Mouse (Mus musculus): Measurements from ENCODE around the gene Ppp6r3. TPM values are rescaled to one million over a fixed set of nuclear protein-coding genes. Genes with fewer than 3 reads are reported as not detected.

Gene Ppp6r3
- polyA plus RNA-seq, 1 experiment from 2014 or later = 44.9 TPM

DNA sequence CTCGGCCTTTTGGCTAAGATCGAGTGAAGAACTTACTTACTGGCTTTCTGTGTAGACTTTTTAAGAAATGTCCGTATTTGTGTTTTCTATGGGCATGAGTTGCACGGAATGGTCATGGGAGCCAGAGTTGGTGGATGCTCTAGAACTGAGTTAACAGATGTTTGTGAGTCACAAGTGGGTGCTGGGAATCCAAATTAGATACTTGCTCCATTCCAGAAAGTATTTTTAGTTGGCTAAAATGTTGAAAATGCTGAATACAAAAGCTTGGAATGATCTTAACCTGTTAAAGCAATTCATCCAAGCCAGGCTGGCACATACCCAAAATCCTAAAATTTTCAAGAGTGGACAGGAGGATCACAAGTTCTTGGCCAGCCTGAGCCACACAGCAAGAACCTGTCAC lies 48.0 kb downstream of the Ppp6r3 start:
- H3K27ac ChIP-seq = no peak overlapping the region

DNA sequence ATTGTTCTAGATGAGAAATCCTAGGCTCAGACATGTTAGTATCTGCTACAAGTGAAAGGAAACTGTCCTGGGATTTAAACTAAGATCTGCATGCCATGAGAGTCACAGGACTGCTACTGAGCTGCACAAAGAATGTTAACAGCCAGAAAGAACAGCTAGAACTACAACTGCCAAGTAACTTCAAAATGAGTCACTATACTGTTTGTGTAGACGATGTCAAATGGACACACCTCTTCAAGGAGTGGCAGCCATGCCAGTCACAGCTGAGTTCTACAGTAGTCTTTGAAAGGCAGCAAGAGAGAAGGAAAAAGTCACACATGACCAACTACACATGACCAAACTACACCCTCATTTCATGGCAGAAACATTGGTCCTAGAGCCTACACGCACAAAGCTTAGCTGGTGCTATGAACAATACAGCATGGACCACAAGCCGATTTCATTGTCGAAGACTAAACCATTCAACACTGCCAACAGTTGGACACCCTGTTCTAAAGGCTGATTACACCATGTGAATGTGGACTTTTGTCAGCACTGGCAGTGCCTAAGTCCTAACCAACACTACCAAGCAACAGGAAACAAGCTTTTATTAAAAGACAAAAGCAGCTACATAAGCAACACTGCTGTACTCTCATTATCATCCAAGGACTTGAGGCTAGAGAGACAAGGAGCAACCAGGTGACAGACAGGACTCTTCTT lies 55.9 kb downstream of the Ppp6r3 start:
- WGBS (ENCODE audit: missing documents) = 98% methylated on average over 4 of the region's 4 CpGs
- no peak overlapping the region for H3K4me3 ChIP-seq (ENCODE audit: inconsistent target)
- H3K36me3 ChIP-seq (ENCODE audit: inconsistent target) = peaks cover 41% of the 10 kb centered on the region
- H3K27ac ChIP-seq = no peak overlapping the region
- H3K79me2 ChIP-seq (ENCODE audit: inconsistent target) = peaks cover 8% of the 10 kb centered on the region; the same call in 1 of the 2 replicates

More for the DNA sequence above, 48.0 kb downstream of the Ppp6r3 start:
- 96% methylated on average over 4 of the region's 4 CpGs for WGBS (ENCODE audit: missing documents)
- H3K79me2 ChIP-seq (ENCODE audit: inconsistent target) = peaks cover 63% of the 10 kb centered on the region
- peaks cover 16% of the 10 kb centered on the region for H3K36me3 ChIP-seq (ENCODE audit: inconsistent target)
- no peak overlapping the region for H3K4me3 ChIP-seq (ENCODE audit: inconsistent target)

DNA sequence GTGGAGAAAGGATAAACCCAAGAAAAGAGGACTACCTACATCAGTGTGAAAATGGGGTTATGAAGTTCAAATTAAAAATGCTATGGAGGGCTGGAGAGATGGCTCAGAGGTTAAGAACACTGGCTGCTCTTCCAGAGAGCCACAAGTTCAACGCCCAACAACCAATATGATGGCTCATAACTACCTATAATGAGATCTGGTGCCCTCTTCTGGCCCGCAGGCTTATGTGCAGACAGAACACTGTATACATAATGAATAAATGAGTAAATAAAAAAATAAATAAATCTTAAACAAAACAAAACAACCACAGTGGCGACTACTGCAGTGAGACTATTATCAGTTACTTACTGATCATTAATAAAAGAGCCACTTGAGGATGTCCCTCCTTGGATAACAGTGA lies 78.3 kb downstream of the Ppp6r3 start:
- H3K27ac ChIP-seq = no peak overlapping the region
- H3K36me3 ChIP-seq (ENCODE audit: inconsistent target) = peaks cover 66% of the 10 kb centered on the region
- H3K4me3 ChIP-seq (ENCODE audit: inconsistent target) = no peak overlapping the region
- no peaks in the 10 kb centered on the region for H3K79me2 ChIP-seq (ENCODE audit: inconsistent target)
- WGBS (ENCODE audit: missing documents) = 94% methylated on average over 3 of the region's 3 CpGs

DNA sequence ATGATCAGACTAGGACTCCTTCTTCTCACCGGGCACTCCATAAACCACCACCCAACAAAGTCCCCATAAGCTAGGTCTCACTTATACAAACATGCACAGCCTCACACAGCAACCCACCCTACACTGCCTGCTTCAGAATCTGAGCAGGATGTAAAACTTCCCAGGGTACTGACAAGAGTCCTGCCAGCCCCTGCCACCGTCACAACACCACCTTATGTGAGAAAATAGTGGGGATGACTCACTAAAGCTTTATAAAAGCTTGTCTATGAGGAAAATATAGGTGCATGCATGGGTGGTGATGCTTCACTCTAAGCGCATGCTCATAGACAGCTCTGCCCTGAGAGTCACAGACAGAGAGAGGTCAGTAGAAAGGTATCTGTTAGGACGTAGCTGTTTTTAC lies 85.7 kb downstream of the Ppp6r3 start:
- 93% methylated on average over 4 of the region's 4 CpGs for WGBS (ENCODE audit: missing documents)
- H3K27ac ChIP-seq = no peak overlapping the region
- H3K79me2 ChIP-seq (ENCODE audit: inconsistent target) = no peaks in the 10 kb centered on the region
- H3K4me3 ChIP-seq (ENCODE audit: inconsistent target) = no peak overlapping the region
- H3K36me3 ChIP-seq (ENCODE audit: inconsistent target) = peaks cover 86% of the 10 kb centered on the region

DNA sequence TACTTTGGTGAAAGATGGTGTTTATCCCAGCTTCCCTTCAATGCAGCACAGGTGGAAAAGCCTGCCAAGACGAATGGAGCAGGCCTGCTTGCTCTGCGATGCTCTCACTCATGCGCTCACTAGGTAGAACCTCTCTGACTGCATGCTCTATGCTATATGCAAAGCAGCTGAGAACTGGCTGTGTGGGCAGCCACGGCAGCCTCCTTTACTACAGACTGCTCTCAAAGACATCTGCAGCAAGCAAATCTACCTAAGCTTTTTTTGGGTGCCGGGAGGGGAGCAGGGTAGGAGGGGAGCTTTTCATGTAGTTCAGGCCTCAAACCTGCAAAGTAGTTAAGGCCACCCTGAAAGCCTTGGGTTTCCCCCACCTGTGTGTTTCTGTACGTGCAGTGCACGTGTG lies 92.7 kb downstream of the Ppp6r3 start:
- H3K27ac ChIP-seq = no peak overlapping the region
- H3K79me2 ChIP-seq (ENCODE audit: inconsistent target) = no peaks in the 10 kb centered on the region
- peaks cover 82% of the 10 kb centered on the region for H3K36me3 ChIP-seq (ENCODE audit: inconsistent target)
- 93% methylated on average over 7 of the region's 7 CpGs for WGBS (ENCODE audit: missing documents)
- H3K4me3 ChIP-seq (ENCODE audit: inconsistent target) = no peak overlapping the region

DNA sequence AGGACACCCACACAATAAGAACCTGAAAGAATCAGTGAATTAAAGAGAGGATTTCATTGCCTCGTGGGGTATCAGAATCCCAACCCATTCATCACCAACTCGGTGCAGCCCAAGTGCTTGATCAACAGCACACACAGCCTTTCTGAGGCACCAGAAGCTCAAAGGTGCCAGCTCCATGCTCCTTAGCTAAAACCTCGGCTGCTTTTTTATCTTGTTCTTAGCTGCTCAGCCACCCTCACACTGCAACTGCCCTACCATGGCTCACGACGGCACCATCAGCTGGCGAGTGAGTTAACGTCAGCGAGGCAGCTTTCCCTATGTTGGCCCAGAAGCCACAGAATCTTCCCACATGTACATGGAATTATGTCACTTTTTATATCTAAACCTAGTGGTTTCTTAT lies 95.4 kb downstream of the Ppp6r3 start:
- H3K36me3 ChIP-seq (ENCODE audit: inconsistent target) = peaks cover 71% of the 10 kb centered on the region
- 89% methylated on average over 8 of the region's 8 CpGs for WGBS (ENCODE audit: missing documents)
- H3K4me3 ChIP-seq (ENCODE audit: inconsistent target) = no peak overlapping the region
- H3K79me2 ChIP-seq (ENCODE audit: inconsistent target) = no peaks in the 10 kb centered on the region
- no peak overlapping the region for H3K27ac ChIP-seq

DNA sequence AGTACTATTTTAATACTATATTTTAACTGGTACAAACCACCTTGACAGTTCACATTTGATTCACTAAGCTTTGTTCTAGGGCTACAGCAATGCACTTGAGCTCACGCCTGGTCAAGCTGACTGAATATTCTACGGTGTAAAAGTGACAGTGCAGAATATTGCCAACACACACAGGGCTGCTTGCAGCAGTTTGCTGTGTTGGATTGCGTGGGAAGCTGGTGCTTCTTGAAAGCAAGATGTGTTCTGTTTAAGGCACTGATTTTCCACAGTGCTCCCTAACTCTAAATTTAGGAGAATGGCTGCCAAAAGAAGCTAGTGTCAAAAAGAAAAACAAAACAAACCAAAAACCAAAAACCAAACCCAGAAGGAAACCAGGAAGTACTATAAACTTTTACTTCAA lies 98.6 kb downstream of the Ppp6r3 start:
- H3K79me2 ChIP-seq (ENCODE audit: inconsistent target) = no peaks in the 10 kb centered on the region
- H3K27ac ChIP-seq = no peak overlapping the region
- H3K36me3 ChIP-seq (ENCODE audit: inconsistent target) = peaks cover 48% of the 10 kb centered on the region
- WGBS (ENCODE audit: missing documents) = 85% methylated on average over 3 of the region's 3 CpGs
- no peak overlapping the region for H3K4me3 ChIP-seq (ENCODE audit: inconsistent target)

DNA sequence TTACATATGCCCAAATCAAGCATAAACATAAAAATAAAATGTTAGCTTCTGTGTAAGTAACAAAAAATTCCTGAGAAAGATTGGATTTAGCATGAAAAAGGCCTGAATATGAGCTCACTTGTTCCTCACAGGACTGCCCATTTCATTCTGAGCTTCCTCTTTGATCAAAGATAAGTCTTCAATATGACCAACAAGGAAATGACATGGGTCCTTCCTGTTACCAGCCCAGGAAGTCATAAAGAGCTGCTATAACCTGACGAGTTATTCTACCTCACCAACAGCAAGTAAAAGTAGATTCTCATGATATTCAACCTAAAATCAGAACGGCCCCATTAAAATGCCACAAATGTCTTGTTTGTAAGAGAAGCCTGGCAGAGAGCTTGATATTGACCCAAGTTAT lies 104.3 kb downstream of the Ppp6r3 start:
- no peak overlapping the region for H3K27ac ChIP-seq
- WGBS (ENCODE audit: missing documents) = 23% methylated on average over 2 of the region's 2 CpGs
- no peaks in the 10 kb centered on the region for H3K79me2 ChIP-seq (ENCODE audit: inconsistent target)
- H3K4me3 ChIP-seq (ENCODE audit: inconsistent target) = no peak overlapping the region
- peaks cover 47% of the 10 kb centered on the region for H3K36me3 ChIP-seq (ENCODE audit: inconsistent target)

DNA sequence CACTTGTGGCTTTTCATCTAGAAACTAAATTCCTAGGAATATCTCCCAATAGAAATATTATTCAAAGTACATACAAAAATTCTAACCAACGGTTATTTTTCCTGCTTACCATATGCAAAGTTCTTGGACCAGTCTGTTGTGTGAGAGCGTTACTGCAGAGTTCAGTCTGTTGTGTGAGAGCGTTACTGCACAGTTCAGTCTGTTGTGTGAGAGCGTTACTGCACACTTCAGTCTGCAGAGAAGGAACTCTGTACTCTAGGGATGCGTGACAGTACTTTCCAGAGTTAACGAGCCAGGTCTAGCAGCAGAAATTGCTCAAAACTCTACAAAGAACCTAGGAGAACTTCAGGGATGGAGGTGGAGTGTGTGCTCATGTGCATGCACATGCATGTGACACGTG lies 108.0 kb downstream of the Ppp6r3 start:
- H3K36me3 ChIP-seq (ENCODE audit: inconsistent target) = peaks cover 83% of the 10 kb centered on the region
- H3K79me2 ChIP-seq (ENCODE audit: inconsistent target) = no peaks in the 10 kb centered on the region
- WGBS (ENCODE audit: missing documents) = 95% methylated on average over 7 of the region's 7 CpGs

DNA sequence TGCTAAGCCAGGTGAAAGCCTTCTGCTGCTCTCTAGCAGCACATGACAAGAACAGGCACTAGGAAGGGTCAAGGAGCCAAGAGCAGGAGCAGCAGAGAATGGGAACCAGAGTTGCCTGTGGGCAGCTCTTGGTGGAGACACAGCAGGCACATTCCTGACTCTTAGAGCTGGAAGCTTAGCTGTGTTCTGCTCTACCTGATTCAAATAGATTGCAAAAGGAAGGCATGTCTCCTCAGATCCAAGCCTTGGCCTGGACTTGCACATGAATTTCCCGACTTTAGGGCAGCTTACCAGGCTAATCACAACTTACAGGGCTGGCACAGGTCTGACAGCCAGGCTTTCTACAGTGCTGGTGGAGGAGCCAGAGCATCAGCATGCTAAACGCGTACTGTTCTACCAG lies 115.6 kb downstream of the Ppp6r3 start:
- Histone ChIP-seq H3K79me2 (ENCODE audit: inconsistent target) (no peaks in the 10 kb centered on the region), H3K27ac (no peak overlapping the region), H3K4me3 (ENCODE audit: inconsistent target) (no peak overlapping the region), H3K36me3 (ENCODE audit: inconsistent target) (peaks cover 94% of the 10 kb centered on the region)
- 97% methylated on average over 3 of the region's 3 CpGs for WGBS (ENCODE audit: missing documents)

More for the DNA sequence above, 108.0 kb downstream of the Ppp6r3 start:
- H3K4me3 ChIP-seq (ENCODE audit: inconsistent target) = no peak overlapping the region
- no peak overlapping the region for H3K27ac ChIP-seq

DNA sequence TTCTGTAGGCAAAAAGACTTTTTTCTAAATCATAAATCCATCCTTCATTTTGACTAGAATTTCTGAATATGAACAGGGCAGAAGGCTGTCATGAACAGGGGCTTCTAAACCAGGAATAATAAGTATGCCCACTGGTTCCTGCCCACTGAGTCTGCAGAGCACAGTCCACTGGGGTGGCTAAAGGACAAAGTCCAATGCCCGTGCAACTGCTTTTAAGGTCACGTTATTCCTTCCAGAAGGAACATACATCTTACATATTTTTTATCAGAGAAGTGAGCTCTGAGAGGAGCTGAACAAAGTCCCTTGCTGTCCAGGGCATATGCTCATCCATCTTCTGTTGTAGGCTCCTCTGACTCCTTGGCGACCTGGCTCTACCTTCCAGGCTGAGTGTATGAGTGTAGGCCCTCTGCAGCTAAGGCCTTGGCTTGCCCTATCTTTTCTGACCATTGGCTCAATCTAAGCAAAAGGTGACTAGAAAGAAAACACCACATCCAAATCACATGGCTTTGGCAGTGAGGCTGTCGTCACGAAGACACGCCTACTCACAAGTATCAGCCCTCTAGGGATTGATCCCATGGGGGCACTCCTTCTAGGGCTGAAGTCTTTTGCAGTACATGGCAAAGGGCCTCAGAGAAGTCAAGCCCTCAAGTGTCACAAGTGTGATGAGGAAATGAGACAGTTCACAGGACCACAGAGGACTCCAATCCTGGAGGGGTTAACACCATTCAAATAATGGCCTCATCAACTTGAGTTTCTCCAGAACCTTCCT lies 117.0 kb downstream of the Ppp6r3 start:
- Histone ChIP-seq H3K27ac (no peak overlapping the region), H3K4me3 (ENCODE audit: inconsistent target) (no peak overlapping the region), H3K36me3 (ENCODE audit: inconsistent target) (peaks cover 82% of the 10 kb centered on the region), H3K79me2 (ENCODE audit: inconsistent target) (no peaks in the 10 kb centered on the region)
- 99% methylated on average over 6 of the region's 6 CpGs for WGBS (ENCODE audit: missing documents)

DNA sequence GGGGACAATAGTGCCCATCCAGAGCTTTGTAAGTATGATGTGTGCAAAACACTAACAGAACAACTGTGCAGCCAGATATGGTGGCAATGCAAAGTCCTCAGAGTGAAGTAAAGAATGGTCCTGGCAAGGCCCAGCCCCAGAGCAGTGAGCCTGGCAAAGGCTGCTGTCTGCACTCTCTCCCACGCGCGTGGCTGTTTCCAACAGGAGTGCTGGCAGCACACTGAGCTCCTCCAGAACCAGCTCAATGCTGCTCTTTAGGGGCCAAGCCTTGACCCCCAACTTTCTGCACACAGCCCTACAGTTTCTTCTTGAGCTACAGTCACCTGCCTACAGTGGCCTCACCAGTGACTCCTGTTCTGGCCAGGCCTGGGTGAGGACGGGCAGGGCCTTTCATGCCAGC lies 117.8 kb downstream of the Ppp6r3 start:
- Histone ChIP-seq H3K27ac (no peak overlapping the region), H3K4me3 (ENCODE audit: inconsistent target) (no peak overlapping the region), H3K36me3 (ENCODE audit: inconsistent target) (peaks cover 73% of the 10 kb centered on the region), H3K79me2 (ENCODE audit: inconsistent target) (no peaks in the 10 kb centered on the region)
- WGBS (ENCODE audit: missing documents) = 94% methylated on average over 4 of the region's 4 CpGs

DNA sequence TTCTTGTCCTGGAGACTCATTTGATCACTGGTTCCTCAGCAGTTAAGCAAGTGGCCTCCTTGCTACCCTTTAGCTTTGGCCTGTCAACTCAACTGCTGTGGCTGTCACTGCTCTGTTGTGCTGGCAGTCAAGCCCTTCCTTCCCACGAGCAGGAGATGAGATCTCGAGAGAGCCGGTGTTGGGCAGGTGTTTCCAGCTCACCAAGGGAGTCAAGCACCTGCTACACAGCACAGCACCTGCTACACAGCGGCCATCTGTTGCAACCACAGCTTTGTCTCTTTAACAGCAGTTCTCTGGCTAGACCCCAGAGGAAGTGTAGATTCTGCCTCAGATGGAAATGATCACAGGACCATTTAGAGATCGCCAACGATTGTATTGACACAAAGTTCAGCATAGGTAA lies 123.9 kb downstream of the Ppp6r3 start:
- 38% methylated on average over 6 of the region's 6 CpGs for WGBS (ENCODE audit: missing documents)
- no peak overlapping the region for H3K27ac ChIP-seq
- peaks cover 13% of the 10 kb centered on the region for H3K36me3 ChIP-seq (ENCODE audit: inconsistent target)
- no peaks in the 10 kb centered on the region for H3K79me2 ChIP-seq (ENCODE audit: inconsistent target)
- no peak overlapping the region for H3K4me3 ChIP-seq (ENCODE audit: inconsistent target)

DNA sequence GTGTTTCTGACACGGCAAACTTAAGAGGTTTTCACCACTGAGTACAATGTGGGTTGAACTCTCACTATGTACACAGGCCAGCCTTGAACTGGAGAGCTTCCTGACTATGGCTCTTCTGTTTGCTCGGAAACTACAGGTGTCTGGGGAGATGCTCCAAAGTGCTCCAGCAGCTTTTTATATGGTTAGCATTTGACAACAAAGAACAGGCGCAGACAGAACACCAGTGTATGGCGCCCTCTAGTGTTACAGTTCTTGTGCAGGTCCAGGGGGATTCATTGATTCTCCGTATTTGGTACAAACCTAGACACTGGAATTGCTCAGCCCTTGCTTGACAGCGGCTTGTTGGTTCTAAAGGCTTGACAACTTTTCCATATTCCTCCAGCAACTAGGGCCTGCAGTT lies 124.4 kb downstream of the Ppp6r3 start:
- H3K27ac ChIP-seq = no peak overlapping the region
- H3K36me3 ChIP-seq (ENCODE audit: inconsistent target) = peaks cover 9% of the 10 kb centered on the region; the same call in 1 of the 2 replicates

DNA sequence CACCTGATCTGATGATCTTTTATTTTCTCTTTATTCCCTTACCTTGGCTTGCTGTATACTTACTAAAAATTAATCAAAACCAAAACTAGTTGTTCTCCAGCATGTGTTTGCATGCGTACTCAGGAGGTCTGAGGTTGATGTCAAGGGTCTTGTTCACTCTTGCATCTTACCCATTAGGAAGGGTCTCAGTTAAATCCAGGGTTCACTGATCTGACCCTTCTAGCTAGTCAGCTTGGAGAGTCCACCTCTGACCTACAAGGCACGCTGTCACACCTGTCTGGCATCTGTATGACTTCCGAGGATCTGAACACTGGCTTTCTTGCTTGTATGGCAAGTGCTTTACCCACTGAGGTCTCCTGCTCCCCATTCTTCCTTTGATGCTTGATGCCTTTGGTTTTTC lies 124.8 kb downstream of the Ppp6r3 start:
- no peaks in the 10 kb centered on the region for H3K79me2 ChIP-seq (ENCODE audit: inconsistent target)
- H3K36me3 ChIP-seq (ENCODE audit: inconsistent target) = peaks cover 7% of the 10 kb centered on the region; the same call in 1 of the 2 replicates
- no peak overlapping the region for H3K27ac ChIP-seq
- WGBS (ENCODE audit: missing documents) = 95% methylated on average over 3 of the region's 3 CpGs
- no peak overlapping the region for H3K4me3 ChIP-seq (ENCODE audit: inconsistent target)

More for the DNA sequence above, 124.4 kb downstream of the Ppp6r3 start:
- WGBS (ENCODE audit: missing documents) = 25% methylated on average over 6 of the region's 6 CpGs
- H3K79me2 ChIP-seq (ENCODE audit: inconsistent target) = no peaks in the 10 kb centered on the region
- H3K4me3 ChIP-seq (ENCODE audit: inconsistent target) = no peak overlapping the region

All from macrophage (primary cell).